Mouse (Mus musculus) intestine, embryonic 14.5 days (tissue): Measurements from ENCODE around the gene Fbxl19. TPM values are rescaled to one million over a fixed set of nuclear protein-coding genes. Genes with fewer than 3 reads are reported as not detected.

Source experiments
- ATAC-seq: fragments of 200-750 bp; cut with Nextera tagmentation; replicated peaks from 2 replicates; pipeline ENCODE4 v1.8.0; 2017; ENCODE audit warnings: low read depth, moderate number of reproducible peaks, moderate TSS enrichment, moderate library complexity; ENCODE audit not compliant: low FRiP score, low TSS enrichment
- DNase-seq: peaks from one replicate; pipeline ENCODE4 v3.0.0-alpha.2; 2018; ENCODE audit warnings: low spot score
- H3K27ac ChIP-seq: fragments of 300-500 bp; sonication (generic); 2 replicates; pipeline ENCODE4 v1.5.1; 2014; ENCODE audit warnings: low read depth, mild to moderate bottlenecking, control low read depth
- H3K27me3 ChIP-seq: fragments of 300-500 bp; sonication (generic); replicated peaks from 2 replicates; pipeline ENCODE4 v1.6.1; 2014; ENCODE audit warnings: low read length, control low read depth; ENCODE audit not compliant: control insufficient read depth, insufficient read depth
- H3K36me3 ChIP-seq: fragments of 300-500 bp; sonication (generic); 2 replicates; pipeline ENCODE4 v1.6.1; 2014; ENCODE audit warnings: low read length, control low read depth; ENCODE audit not compliant: control insufficient read depth, insufficient read depth
- H3K4me1 ChIP-seq: fragments of 300-500 bp; sonication (generic); replicated peaks from 2 replicates; pipeline ENCODE4 v1.6.1; 2014; ENCODE audit warnings: low read length, control low read depth, mixed read lengths; ENCODE audit not compliant: control insufficient read depth, insufficient read depth
- H3K4me2 ChIP-seq: fragments of 300-500 bp; sonication (generic); 2 replicates; pipeline ENCODE4 v1.6.1; 2014; ENCODE audit warnings: low read length
- H3K4me3 ChIP-seq: fragments of 300-500 bp; sonication (generic); 2 replicates; pipeline ENCODE4 v1.5.1; 2014; ENCODE audit warnings: low read depth, low read length, control low read depth, mixed read lengths
- H3K9ac ChIP-seq: fragments of 300-500 bp; sonication (generic); 2 replicates; pipeline ENCODE4 v1.6.1; 2014; ENCODE audit warnings: mild to moderate bottlenecking, low read length
- H3K9me3 ChIP-seq: fragments of 300-500 bp; sonication (generic); 2 replicates; pipeline ENCODE4 v1.6.1; 2016; ENCODE audit warnings: low read length, control low read depth; ENCODE audit not compliant: control insufficient read depth
- WGBS: fragments of 180-500 bp; shearing (Covaris S2); extraction: QIAGEN DNeasy Blood & Tissue Kit; methylation state at CpG from one replicate; pipeline ENCODE4 v1.1.7; 2014; 5-methylcytosine and 5-hydroxymethylcytosine counted together
- polyA plus RNA-seq: library from polyadenylated mRNA; unstranded; fragments of >200 nt; fragmentation: Nextera tagmentation; extraction: Ambion mirVana; gene quantifications from 2 replicates; pipeline ENCODE4 v1.2.1, GENCODE M21; 2014

Gene Fbxl19
- polyA plus RNA-seq, 1 experiment from 2014 or later = 4.2 TPM

GRCm38 (mm10) chr7:127746494-127747491, 2.5 kb downstream of the Fbxl19 start:
- peak; percentile 76 for DNase-seq
- Histone ChIP-seq H3K4me1 (peaks cover 12% of the 10 kb centered on the region), H3K36me3 (peaks cover 36% of the 10 kb centered on the region), H3K4me3 (peak overlapping the region; percentile 71), H3K27ac (peak overlapping the region; percentile 83), H3K4me2 (peak overlapping the region; percentile 89), H3K9me3 (no peaks in the 10 kb centered on the region), H3K27me3 (no peaks in the 10 kb centered on the region), H3K9ac (peak overlapping the region; percentile 82)
- WGBS = under 1% methylated on average over 26 of the region's 62 CpGs
- peak; percentile 17 for ATAC-seq

- no peaks in the 10 kb centered on the region for H3K27me3 ChIP-seq
- H3K4me3 ChIP-seq = peak overlapping the region; percentile 71
- H3K9me3 ChIP-seq = no peaks in the 10 kb centered on the region
- peak overlapping the region; percentile 89 for H3K4me2 ChIP-seq
- ATAC-seq (no peak), DNase-seq (no peak)
- peak overlapping the region; percentile 83; the same call in 1 of the 2 replicates for H3K27ac ChIP-seq
- peaks cover 12% of the 10 kb centered on the region for H3K4me1 ChIP-seq
- peaks cover 45% of the 10 kb centered on the region for H3K36me3 ChIP-seq
- WGBS = 39% methylated on average over 6 of the region's 6 CpGs
- H3K9ac ChIP-seq = peak overlapping the region; percentile 82
These were observed 3.4 kb downstream of the Fbxl19 start for GRCm38 (mm10) chr7:127747559-127748234.

DNA sequence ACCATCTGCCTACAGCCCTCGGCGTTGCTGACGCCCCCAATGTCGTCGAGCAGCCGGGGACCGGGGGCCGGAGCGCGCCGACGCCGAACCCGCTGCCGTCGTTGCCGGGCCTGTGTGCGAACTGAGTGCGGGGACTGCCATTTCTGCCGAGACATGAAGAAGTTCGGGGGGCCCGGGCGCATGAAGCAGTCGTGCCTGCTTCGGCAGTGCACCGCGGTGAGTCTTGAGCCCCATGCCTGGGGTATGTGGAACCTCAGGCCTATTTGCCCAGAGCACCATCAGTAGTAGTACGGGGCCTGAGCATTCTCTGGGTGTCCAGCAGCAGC, 3.9 kb downstream of the Fbxl19 start:
- no peak for ATAC-seq
- no peak for DNase-seq
- no peak overlapping the region for H3K9ac ChIP-seq
- peaks cover 12% of the 10 kb centered on the region for H3K4me1 ChIP-seq
- WGBS = 92% methylated on average over 28 of the region's 28 CpGs
- H3K27ac ChIP-seq = no peak overlapping the region
- H3K4me3 ChIP-seq = no peak overlapping the region
- H3K9me3 ChIP-seq = no peaks in the 10 kb centered on the region
- H3K4me2 ChIP-seq = no peak overlapping the region
- no peaks in the 10 kb centered on the region for H3K27me3 ChIP-seq
- peaks cover 50% of the 10 kb centered on the region for H3K36me3 ChIP-seq

DNA sequence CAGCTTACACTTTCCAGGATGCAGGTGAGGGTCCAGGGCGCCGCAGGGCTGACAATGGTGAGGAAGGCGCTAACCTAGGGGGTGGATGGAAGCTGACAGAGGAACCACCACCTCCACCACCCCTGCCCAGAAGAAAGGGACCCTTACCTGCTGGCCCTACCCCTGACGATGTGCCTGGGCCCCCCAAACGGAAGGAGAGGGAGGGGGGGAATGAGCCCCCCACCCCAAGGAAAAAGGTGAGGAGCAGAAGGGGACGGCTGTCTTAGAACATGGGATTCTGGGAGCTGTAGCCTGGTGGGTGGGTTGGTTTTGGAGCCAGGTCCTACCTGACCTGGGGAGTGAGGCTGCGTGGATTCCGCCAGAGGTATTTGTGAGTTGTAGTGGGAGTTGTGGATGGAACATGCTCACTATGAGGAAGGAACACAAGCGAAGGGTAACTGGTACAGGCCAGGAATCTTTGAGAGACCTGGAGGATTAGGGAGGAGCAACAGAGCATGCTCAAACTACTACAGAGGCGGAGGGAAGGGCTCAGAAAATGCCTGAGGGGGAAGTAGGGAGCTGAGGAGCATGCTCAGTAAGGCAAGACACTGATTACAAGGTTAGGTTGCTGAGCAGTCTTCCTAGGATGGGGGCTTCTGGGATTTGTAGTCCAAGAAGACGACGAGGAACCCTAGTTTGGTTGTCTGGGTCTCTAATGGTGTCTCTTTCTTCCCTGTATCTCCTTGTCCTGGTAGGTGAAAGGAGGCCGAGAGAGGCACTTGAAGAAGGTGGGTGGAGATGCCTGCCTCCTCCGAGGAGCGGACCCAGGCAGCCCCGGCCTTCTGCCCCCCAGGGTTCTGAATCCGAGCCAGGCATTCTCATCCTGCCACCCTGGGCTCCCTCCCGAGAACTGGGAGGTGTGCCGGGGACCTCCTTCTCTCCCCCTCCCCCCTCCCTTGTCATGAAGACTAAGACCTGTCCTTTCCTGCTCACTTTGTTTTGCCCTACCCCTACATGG, 6.1 kb downstream of the Fbxl19 start:
- Histone ChIP-seq H3K27me3 (no peaks in the 10 kb centered on the region), H3K27ac (no peak overlapping the region), H3K4me3 (no peak overlapping the region), H3K4me2 (no peak overlapping the region), H3K9ac (no peak overlapping the region), H3K4me1 (0 out of 2 replicates have a peak, but pooled peaks cover 6% of the 10 kb centered on the region), H3K36me3 (peaks cover 73% of the 10 kb centered on the region), H3K9me3 (no peaks in the 10 kb centered on the region)
- ATAC-seq (no peak), DNase-seq (no peak)
- WGBS = 89% methylated on average over 19 of the region's 19 CpGs

DNA sequence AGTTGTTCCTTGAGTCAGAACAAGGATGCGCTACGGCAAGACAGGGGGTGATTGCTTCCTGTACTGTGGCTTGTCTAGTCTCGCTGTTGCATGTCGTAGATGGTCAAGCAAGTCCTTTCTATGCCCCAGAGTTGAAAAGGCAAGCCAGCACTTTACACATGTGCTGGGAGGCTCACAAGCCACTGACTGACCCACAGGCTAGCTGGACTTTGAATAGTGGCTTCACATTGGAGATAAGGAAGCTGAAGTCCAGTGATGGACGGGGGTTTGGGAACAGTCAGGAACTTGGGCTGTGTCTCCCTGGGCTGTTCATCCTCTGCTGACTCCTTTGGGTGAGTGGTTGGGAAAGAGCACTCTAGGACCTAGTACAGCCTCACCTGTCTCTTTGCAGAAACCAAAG, 7.3 kb downstream of the Fbxl19 start:
- H3K4me2 ChIP-seq = no peak overlapping the region
- no peak for ATAC-seq
- no peak overlapping the region for H3K4me3 ChIP-seq
- no peaks in the 10 kb centered on the region for H3K9me3 ChIP-seq
- no peak overlapping the region for H3K9ac ChIP-seq
- H3K27ac ChIP-seq = no peak overlapping the region
- H3K36me3 ChIP-seq = peaks cover 84% of the 10 kb centered on the region
- no peak for DNase-seq
- no peaks in the 10 kb centered on the region for H3K27me3 ChIP-seq
- 0 out of 2 replicates have a peak, but pooled peaks cover 6% of the 10 kb centered on the region for H3K4me1 ChIP-seq
- WGBS = 89% methylated on average over 5 of the region's 5 CpGs

DNA sequence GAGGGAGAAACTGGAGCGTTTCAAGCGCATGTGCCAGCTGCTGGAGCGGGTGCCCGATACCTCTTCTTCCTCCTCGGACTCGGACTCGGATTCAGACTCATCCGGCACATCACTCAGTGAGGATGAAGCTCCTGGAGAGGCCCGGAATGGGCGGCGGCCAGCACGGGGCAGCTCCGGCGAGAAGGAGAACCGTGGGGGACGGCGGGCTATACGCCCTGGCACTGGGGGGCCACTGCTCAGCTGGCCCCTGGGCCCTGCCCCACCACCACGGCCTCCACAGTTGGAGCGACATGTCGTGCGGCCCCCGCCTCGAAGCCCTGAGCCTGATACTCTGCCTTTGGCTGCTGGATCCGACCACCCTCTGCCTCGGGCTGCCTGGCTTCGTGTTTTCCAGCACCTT, 7.7 kb downstream of the Fbxl19 start:
- Histone ChIP-seq H3K27me3 (no peaks in the 10 kb centered on the region), H3K4me3 (no peak overlapping the region), H3K4me2 (no peak overlapping the region), H3K36me3 (peaks cover 88% of the 10 kb centered on the region), H3K27ac (no peak overlapping the region), H3K4me1 (0 out of 2 replicates have a peak, but pooled peaks cover 6% of the 10 kb centered on the region), H3K9me3 (no peaks in the 10 kb centered on the region), H3K9ac (no peak overlapping the region)
- DNase-seq (no peak), ATAC-seq (no peak)
- 96% methylated on average over 27 of the region's 27 CpGs for WGBS

DNA sequence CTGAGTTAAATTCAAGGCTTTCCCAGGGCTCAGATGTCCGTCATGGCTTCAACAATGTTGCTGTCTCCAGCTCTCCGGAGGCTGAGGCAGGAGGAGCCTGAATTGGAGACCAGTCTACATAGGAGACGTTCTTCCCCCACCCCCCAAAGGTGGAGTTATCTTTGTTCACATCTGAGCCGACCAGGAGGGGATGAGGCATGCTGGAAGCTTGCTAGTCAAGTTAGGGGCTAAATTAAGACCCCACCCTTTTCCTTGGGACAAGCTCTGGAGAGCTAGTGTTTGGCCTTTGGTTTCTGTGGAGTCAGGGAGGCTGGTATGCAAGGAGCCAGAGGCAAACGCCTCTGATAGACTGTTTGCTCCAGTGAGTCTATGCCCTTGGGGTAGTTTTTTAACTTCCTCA, 8.8 kb downstream of the Fbxl19 start:
- H3K27ac ChIP-seq = no peak overlapping the region
- ATAC-seq = no peak

GRCm38 (mm10) chr7:127753741-127754140, 9.4 kb downstream of the Fbxl19 start:
- 83% methylated on average over 7 of the region's 7 CpGs for WGBS

More for the DNA sequence above, 8.8 kb downstream of the Fbxl19 start:
- no peaks in the 10 kb centered on the region for H3K27me3 ChIP-seq
- no peaks in the 10 kb centered on the region for H3K9me3 ChIP-seq
- no peak overlapping the region for H3K4me3 ChIP-seq
- no peaks in the 10 kb centered on the region for H3K4me1 ChIP-seq
- WGBS = 59% methylated on average over 5 of the region's 5 CpGs
- H3K9ac ChIP-seq = no peak overlapping the region
- H3K4me2 ChIP-seq = no peak overlapping the region
- no peak for DNase-seq
- H3K36me3 ChIP-seq = peaks cover 99% of the 10 kb centered on the region

More at GRCm38 (mm10) chr7:127753741-127754140, 9.4 kb downstream of the Fbxl19 start:
- Histone ChIP-seq H3K9me3 (no peaks in the 10 kb centered on the region), H3K27ac (no peak overlapping the region), H3K4me3 (no peak overlapping the region), H3K36me3 (peaks cover 96% of the 10 kb centered on the region), H3K9ac (no peak overlapping the region), H3K27me3 (no peaks in the 10 kb centered on the region), H3K4me2 (no peak overlapping the region), H3K4me1 (no peaks in the 10 kb centered on the region)
- ATAC-seq (no peak), DNase-seq (no peak)
